ENCODE assay signal across 23 mouse cellular contexts in the genomic region with DNA sequence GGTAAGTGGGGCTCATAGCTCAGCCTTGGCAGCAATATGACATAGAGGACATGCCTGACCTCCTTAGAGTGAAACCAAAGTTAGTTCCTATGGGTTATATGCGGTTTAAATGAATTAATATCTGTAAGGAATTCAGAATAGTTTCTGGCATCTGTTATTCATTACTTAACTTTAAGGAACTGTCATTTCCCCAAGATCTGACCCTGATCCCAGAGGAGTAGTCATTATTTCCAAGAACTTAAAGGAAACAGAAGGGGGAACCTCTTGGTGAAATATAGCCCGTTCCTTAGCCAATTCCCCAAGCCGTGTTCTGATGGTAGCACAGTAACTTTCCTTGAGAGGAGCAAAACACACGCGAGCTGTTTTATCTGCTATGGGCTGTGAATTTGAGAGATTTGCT.
"Had no signal": no experiment of that assay in that cellular context is flagged by ENCODE, and none has a peak within 500 bp of the region (broad histone marks: within the 10 kb centered on the region; RNA-seq: fewer than 3 reads in every experiment).

No protein-coding gene starts in this region.

- H3K4me1 ChIP-seq: lung, embryonic 15.5 days; megakaryocyte, embryonic 14.5 days had no signal

- H3K9me3 ChIP-seq: lung, embryonic 15.5 days; megakaryocyte, embryonic 14.5 days; midbrain, embryonic 10.5 days; midbrain, embryonic 12.5 days; neural tube, embryonic 13.5 days; neural tube, embryonic 15.5 days had no signal

- DNase-seq: liver, postnatal 0 days; lung, adult 2 months; lung, postnatal 14 days; lung, postnatal 36 days; midbrain, embryonic 14.5 days; retina, postnatal 1 day; right cerebral cortex, adult 18-20 months; right cerebral cortex, postnatal 25 days; right cerebral cortex, postnatal 4 days; spleen, adult 18-20 months; thymus, adult 18-20 months; thymus, postnatal 25 days; thymus, postnatal 4 days had no signal

- ATAC-seq: liver, postnatal 0 days; lung, postnatal 0 days; midbrain, embryonic 16.5 days had no signal

- H3K4me3 ChIP-seq: lung, embryonic 15.5 days; megakaryocyte, embryonic 14.5 days; midbrain, embryonic 10.5 days; midbrain, embryonic 12.5 days; myocyte; neural tube, embryonic 13.5 days; neural tube, embryonic 15.5 days had no signal

- H3K27me3 ChIP-seq: neural tube, embryonic 15.5 days had no signal

- H3K9ac ChIP-seq: liver, postnatal 0 days; lung, embryonic 15.5 days; midbrain, embryonic 12.5 days; neural tube, embryonic 13.5 days; neural tube, embryonic 15.5 days had no signal

- H3K27ac ChIP-seq: lung, embryonic 15.5 days; macrophage; midbrain, embryonic 10.5 days; midbrain, embryonic 12.5 days; neural tube, embryonic 13.5 days; neural tube, embryonic 15.5 days had no signal

- H3K36me3 ChIP-seq: lung, embryonic 15.5 days; midbrain, embryonic 10.5 days; midbrain, embryonic 12.5 days; neural tube, embryonic 13.5 days; neural tube, embryonic 15.5 days had no signal

- H3K4me2 ChIP-seq: lung, embryonic 15.5 days; midbrain, embryonic 12.5 days; neural tube, embryonic 13.5 days; neural tube, embryonic 15.5 days had no signal
